Mouse (Mus musculus) CH12.LX (cell line): Measurements from ENCODE around the gene Plpp3. TPM values are rescaled to one million over a fixed set of nuclear protein-coding genes. Genes with fewer than 3 reads are reported as not detected.

Source experiments
- DNase-seq: peaks from one replicate; pipeline ENCODE4 v3.0.0-alpha.2; 2013; ENCODE audit errors: extremely low read depth
- H3K27ac ChIP-seq: 2 replicates; pipeline ENCODE4 v1.5.1; 2012; ENCODE audit warnings: low read depth, mild to moderate bottlenecking, control low read depth, moderate library complexity; ENCODE audit not compliant: insufficient read depth
- H3K27me3 ChIP-seq: replicated peaks from 2 replicates; pipeline ENCODE3; 2012; ENCODE audit warnings: inconsistent platforms
- H3K36me3 ChIP-seq, 2 experiments: replicated peaks in 1 of 2; 2 replicates each; pipeline versions ENCODE3 to v1.6.1; 2012; ENCODE audit warnings: inconsistent platforms in 1 of 2, low read length in 1 of 2, mild to moderate bottlenecking in 1 of 2, mixed read lengths in 1 of 2, moderate library complexity in 1 of 2; ENCODE audit not compliant: control insufficient read depth in 1 of 2, insufficient read depth in 1 of 2
- H3K4me1 ChIP-seq, 2 experiments: 2 replicates each; pipeline ENCODE4 v1.6.1; 2012; ENCODE audit warnings: inconsistent platforms in 1 of 2, moderate library complexity in 1 of 2; ENCODE audit not compliant: insufficient read depth in 2 of 2, control insufficient read depth in 1 of 2
- H3K4me2 ChIP-seq: 2 replicates; pipeline ENCODE4 v1.6.1; 2012; ENCODE audit warnings: low read depth, mild to moderate bottlenecking, control low read depth; ENCODE audit not compliant: poor library complexity, insufficient read depth, severe bottlenecking
- H3K4me3 ChIP-seq, 3 experiments: fragments of 150-350 bp in 1 of 3; sonication (generic) in 1 of 3; replicated peaks in 1 of 3; 2 replicates each; pipeline versions ENCODE3 to v1.5.1; 2011 to 2012; ENCODE audit warnings: low read depth in 2 of 3, low read length in 2 of 3, mild to moderate bottlenecking in 2 of 3, moderate library complexity in 2 of 3, control low read depth in 1 of 3, improper control_type of control experiment in 1 of 3, inconsistent platforms in 1 of 3, mixed read lengths in 1 of 3; ENCODE audit not compliant: poor library complexity in 1 of 3
- H3K79me2 ChIP-seq: replicated peaks from 2 replicates; pipeline ENCODE4 v1.6.1; 2012; ENCODE audit warnings: mild to moderate bottlenecking, moderate library complexity; ENCODE audit not compliant: control insufficient read depth, poor library complexity, insufficient read depth, severe bottlenecking; ENCODE audit errors: extremely low read depth
- H3K9ac ChIP-seq: 2 replicates; pipeline ENCODE4 v1.6.1; 2012; ENCODE audit warnings: low read depth, mild to moderate bottlenecking, control low read depth, moderate library complexity; ENCODE audit not compliant: insufficient read depth
- H3K9me3 ChIP-seq: replicated peaks from 2 replicates; pipeline ENCODE3; 2012; ENCODE audit warnings: low read length, inconsistent platforms, mixed read lengths
- CHD1 ChIP-seq: IDR thresholded peaks from 2 replicates; pipeline ENCODE4 v1.6.1; 2012; ENCODE audit warnings: low read depth, low read length, improper control_type of control experiment, inconsistent platforms
- CTCF ChIP-seq, 2 experiments: IDR thresholded peaks in 1 of 2; conservative IDR thresholded peaks in 1 of 2; 2 replicates each; pipeline ENCODE4 v1.5.1; 2011 to 2012; ENCODE audit warnings: low read depth in 2 of 2, low read length in 2 of 2, improper control_type of control experiment in 1 of 2, inconsistent platforms in 1 of 2, mild to moderate bottlenecking in 1 of 2, moderate library complexity in 1 of 2
- E2F4 ChIP-seq: IDR thresholded peaks from 2 replicates; pipeline ENCODE4 v1.6.1; 2011; ENCODE audit warnings: low read depth, low read length, improper control_type of control experiment; ENCODE audit not compliant: insufficient replicate concordance
- ELF1 ChIP-seq: IDR thresholded peaks from 2 replicates; pipeline ENCODE4 v1.6.1; 2014; ENCODE audit warnings: low read depth, mild to moderate bottlenecking, inconsistent platforms, low read length, improper control_type of control experiment
- ETS1 ChIP-seq: conservative IDR thresholded peaks from 2 replicates; pipeline ENCODE4 v1.6.1; 2012; ENCODE audit warnings: low read depth, mild to moderate bottlenecking, inconsistent platforms, low read length, improper control_type of control experiment, moderate library complexity
- JUN ChIP-seq: IDR thresholded peaks from 2 replicates; pipeline ENCODE4 v1.6.1; 2011; ENCODE audit warnings: low read depth, mild to moderate bottlenecking, low read length, improper control_type of control experiment, moderate library complexity; ENCODE audit not compliant: insufficient read depth
- KAT2A ChIP-seq: IDR thresholded peaks from 2 replicates; pipeline ENCODE4 v1.6.1; 2012; ENCODE audit warnings: low read length, improper control_type of control experiment, inconsistent platforms; ENCODE audit not compliant: insufficient replicate concordance
- MAFK ChIP-seq: IDR thresholded peaks from 2 replicates; pipeline ENCODE4 v1.6.1; 2011; ENCODE audit warnings: low read length, improper control_type of control experiment; ENCODE audit not compliant: insufficient replicate concordance
- MAX ChIP-seq: IDR thresholded peaks from 2 replicates; pipeline ENCODE4 v1.6.1; 2011; ENCODE audit warnings: low read length, improper control_type of control experiment
- MEF2A ChIP-seq: IDR thresholded peaks from 2 replicates; pipeline ENCODE4 v1.6.1; 2014; ENCODE audit warnings: low read depth, mild to moderate bottlenecking, inconsistent platforms, low read length, improper control_type of control experiment, borderline replicate concordance
- MXI1 ChIP-seq: IDR thresholded peaks from 2 replicates; pipeline ENCODE4 v1.6.1; 2011; ENCODE audit warnings: mild to moderate bottlenecking, low read depth, low read length, improper control_type of control experiment
- NRF1 ChIP-seq: IDR thresholded peaks from 2 replicates; pipeline ENCODE4 v1.6.1; 2014; ENCODE audit warnings: low read depth, mild to moderate bottlenecking, inconsistent platforms, low read length, improper control_type of control experiment, moderate library complexity
- PAX5 ChIP-seq: IDR thresholded peaks from 2 replicates; pipeline ENCODE4 v1.6.1; 2012; ENCODE audit warnings: low read length, inconsistent platforms, mixed read lengths
- RAD21 ChIP-seq: IDR thresholded peaks from 2 replicates; pipeline ENCODE4 v1.6.1; 2011; ENCODE audit warnings: low read depth, mild to moderate bottlenecking, low read length, improper control_type of control experiment, moderate library complexity
- SIN3A ChIP-seq: IDR thresholded peaks from 2 replicates; pipeline ENCODE4 v1.6.1; 2012; ENCODE audit warnings: low read length, improper control_type of control experiment, inconsistent platforms
- SMC3 ChIP-seq: IDR thresholded peaks from 2 replicates; pipeline ENCODE4 v1.6.1; 2011; ENCODE audit warnings: low read depth, low read length, improper control_type of control experiment
- TBP ChIP-seq: conservative IDR thresholded peaks from 2 replicates; pipeline ENCODE4 v1.6.1; 2011; ENCODE audit warnings: low read depth, low read length, improper control_type of control experiment
- UBTF ChIP-seq: IDR thresholded peaks from 2 replicates; pipeline ENCODE4 v1.6.1; 2012; ENCODE audit warnings: low read depth, mild to moderate bottlenecking, inconsistent platforms, low read length, improper control_type of control experiment, moderate library complexity
- USF1 ChIP-seq: IDR thresholded peaks from 2 replicates; pipeline ENCODE4 v1.6.1; 2014; ENCODE audit warnings: low read depth, mild to moderate bottlenecking, inconsistent platforms, low read length, improper control_type of control experiment
- ZC3H11A ChIP-seq: IDR thresholded peaks from 2 replicates; pipeline ENCODE4 v1.6.1; 2012; ENCODE audit warnings: low read depth, mild to moderate bottlenecking, inconsistent platforms, low read length, improper control_type of control experiment
- ZKSCAN1 ChIP-seq: IDR thresholded peaks from 2 replicates; pipeline ENCODE4 v1.6.1; 2012; ENCODE audit warnings: low read depth, inconsistent platforms, low read length, improper control_type of control experiment, borderline replicate concordance
- ZNF384 ChIP-seq: IDR thresholded peaks from 2 replicates; pipeline ENCODE4 v1.6.1; 2012; ENCODE audit warnings: low read depth, low read length, improper control_type of control experiment, inconsistent platforms
- dilution Hi-C: fragments of 300-500 bp; cut with MboI; formaldehyde crosslinking; loops from 2 replicates; pipeline ENCODE4 v1.14.3; 2020; ENCODE audit warnings: low sequenced_read_pairs; ENCODE audit not compliant: extremely low pct_unique_long_range_greater_than_20kb, extremely low pct_ligation_motif_present
- in situ Hi-C: fragments of 300-500 bp; cut with MboI; formaldehyde crosslinking; loops from 3 replicates; pipeline ENCODE4 v1.14.3; 2019; ENCODE audit warnings: low sequenced_read_pairs, low pct_ligation_motif_present, low pct_unique_long_range_greater_than_20kb, mixed read lengths
- polyA plus RNA-seq: library from polyadenylated mRNA; unstranded; fragments of >175 nt; gene quantifications from 2 replicates; pipeline ENCODE4 v1.2.1, GENCODE M21; 2012; ENCODE audit warnings: low read depth; ENCODE audit not compliant: insufficient read length
- total RNA-seq, 2 experiments: library from RNA; depleted of rRNA; stranded (reverse); fragments of 300-350 nt in 1 of 2; fragments of >200 nt in 1 of 2; gene quantifications; 2 replicates each; pipeline ENCODE4 v1.2.3; 2012 to 2014

Plpp3 gene
- total and polyA plus RNA-seq, 3 experiments: 0.34 to 1.6 (median 1.2) TPM

GRCm38 (mm10) chr4:105248161-105248560 lies 91.0 kb downstream of the Plpp3 start:
- Histone ChIP-seq H3K4me2 (no peak overlapping the region), H3K27ac (no peak overlapping the region), H3K79me2 (no peaks in the 10 kb centered on the region), H3K4me3 (no peak overlapping the region), H3K9me3 (peaks cover 2% of the 10 kb centered on the region), H3K27me3 (no peaks in the 10 kb centered on the region), H3K4me1 (peaks cover 9 to 56% of the 10 kb centered on the region in 2 experiments), H3K36me3 (no peaks in the 10 kb centered on the region), H3K9ac (no peak overlapping the region)
- no peak for TF ChIP-seq NRF1
- in situ Hi-C loops (no loop called here), dilution Hi-C loops (no loop called here)
- no peak for DNase-seq

GRCm38 (mm10) chr4:105249283-105249682 lies 92.1 kb downstream of the Plpp3 start:
- Histone ChIP-seq H3K79me2 (no peaks in the 10 kb centered on the region), H3K27ac (no peak overlapping the region), H3K36me3 (no peaks in the 10 kb centered on the region), H3K4me2 (no peak overlapping the region), H3K4me1 (peaks cover 17 to 66% of the 10 kb centered on the region in 2 experiments), H3K9ac (no peak overlapping the region), H3K9me3 (peaks cover 2% of the 10 kb centered on the region), H3K27me3 (no peaks in the 10 kb centered on the region), H3K4me3 (no peak overlapping the region)
- in situ Hi-C loops (no loop called here), dilution Hi-C loops (no loop called here)
- TF ChIP-seq MAFK (no peak), CHD1 (no peak), NRF1 (no peak), MXI1 (no peak), ZKSCAN1 (no peak), MEF2A (no peak), KAT2A (no peak), MAX (no peak), PAX5 (no peak), TBP (no peak), ETS1 (no peak)
- no peak for DNase-seq

- no peak for DNase-seq
- dilution Hi-C loops: no loop called here
- no peak overlapping the region for H3K9ac ChIP-seq
- H3K4me1 ChIP-seq: peaks cover 16 to 76% of the 10 kb centered on the region in 2 experiments
- H3K9me3 ChIP-seq: no peaks in the 10 kb centered on the region
- in situ Hi-C loops: no loop called here
- H3K27me3 ChIP-seq: no peaks in the 10 kb centered on the region
- no peaks in the 10 kb centered on the region for H3K36me3 ChIP-seq
- no peak overlapping the region for H3K4me2 ChIP-seq
- H3K79me2 ChIP-seq: no peaks in the 10 kb centered on the region
- H3K4me3 ChIP-seq: no peak overlapping the region
- TF ChIP-seq CHD1 (no peak), NRF1 (no peak), UBTF (no peak), ELF1 (no peak), USF1 (no peak), JUN (no peak), SMC3 (no peak), ZNF384 (no peak), TBP (no peak), RAD21 (no peak), E2F4 (no peak), SIN3A (no peak), MAX (no peak), ZC3H11A (no peak), CTCF (conservative IDR thresholded peaks at IDR 0.05 in 1 of 2, IDR thresholded peaks at IDR 0.05 in 1 of 2; ENCODE audit: low read depth in 2 of 2, low read length in 2 of 2) (no peak)
- H3K27ac ChIP-seq: no peak overlapping the region
Measured at GRCm38 (mm10) chr4:105250946-105251345, 93.8 kb downstream of the Plpp3 start.
